Mouse (Mus musculus) kidney, postnatal 10 days (tissue): ENCODE results near the gene Ddx47.

Experiments
- DNase-seq: peaks from one replicate; pipeline ENCODE4 v3.0.0; 2021; ENCODE audit warnings: mixed read lengths

Gene Ddx47

DNA sequence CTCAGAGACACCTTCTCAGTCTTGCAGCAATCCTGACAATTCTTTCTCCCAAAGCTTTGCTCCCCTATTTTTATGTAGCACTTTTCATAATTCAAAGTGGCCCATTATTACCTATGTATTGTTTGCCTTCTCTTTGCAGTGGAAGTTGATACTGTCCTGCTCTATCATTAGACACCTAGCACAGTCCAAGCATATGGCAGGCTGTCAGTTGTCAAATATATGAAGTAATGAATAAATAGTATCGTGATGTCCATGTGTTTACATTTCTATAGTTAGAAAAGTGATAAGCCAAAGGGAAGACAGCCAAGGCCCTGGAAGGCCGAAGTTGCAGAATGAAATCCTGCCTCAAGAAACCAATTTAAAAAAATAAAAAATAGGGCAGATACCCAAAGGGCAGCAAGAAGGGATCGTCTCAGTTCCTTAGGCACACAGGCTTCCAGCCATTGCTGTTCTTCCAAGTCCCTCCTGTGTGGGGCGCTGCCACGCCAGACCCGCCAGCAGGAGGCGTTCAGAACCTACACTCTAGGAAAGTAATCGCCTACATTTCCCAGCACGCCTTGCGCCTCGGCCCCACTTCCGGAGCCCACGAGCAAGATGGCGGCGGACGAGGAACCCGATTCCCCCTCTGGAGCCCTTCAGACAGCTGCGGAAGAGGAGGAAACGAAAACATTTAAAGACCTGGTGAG, at the start of gene Ddx47:
TSS of gene Ddx47 (plus strand) at position 565 of the 686 bp plus-strand sequence.
- DNase-seq = peak; percentile 96

- DNase-seq = no peak
These were observed 49.4 kb upstream of the Ddx47 start for GRCm38 (mm10) chr6:134961858-134962517.

- no peak for DNase-seq
These were observed 48.9 kb upstream of the Ddx47 start for GRCm38 (mm10) chr6:134962518-134962893.

GRCm38 (mm10) chr6:134963910-134964309, 47.5 kb upstream of the Ddx47 start:
- DNase-seq = no peak

DNA sequence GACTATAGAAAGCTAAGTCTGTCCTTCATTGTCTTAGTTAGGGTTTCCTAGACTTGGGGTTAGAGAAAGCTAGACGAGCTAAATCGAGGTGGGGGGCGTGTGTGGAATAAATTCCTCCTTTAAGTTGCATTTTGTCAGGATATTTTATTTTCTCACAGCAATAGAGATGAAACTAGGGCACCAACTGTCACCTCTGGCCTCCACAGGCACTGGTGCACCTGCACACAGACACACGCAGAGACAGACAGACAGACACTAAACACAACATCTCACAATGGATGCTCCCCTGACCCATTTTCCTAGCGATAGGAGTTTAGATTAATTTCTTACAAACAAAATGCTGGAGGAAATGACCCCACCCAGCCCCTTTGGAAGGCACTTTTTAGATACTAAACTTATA, 44.7 kb upstream of the Ddx47 start:
- no peak for DNase-seq

DNA sequence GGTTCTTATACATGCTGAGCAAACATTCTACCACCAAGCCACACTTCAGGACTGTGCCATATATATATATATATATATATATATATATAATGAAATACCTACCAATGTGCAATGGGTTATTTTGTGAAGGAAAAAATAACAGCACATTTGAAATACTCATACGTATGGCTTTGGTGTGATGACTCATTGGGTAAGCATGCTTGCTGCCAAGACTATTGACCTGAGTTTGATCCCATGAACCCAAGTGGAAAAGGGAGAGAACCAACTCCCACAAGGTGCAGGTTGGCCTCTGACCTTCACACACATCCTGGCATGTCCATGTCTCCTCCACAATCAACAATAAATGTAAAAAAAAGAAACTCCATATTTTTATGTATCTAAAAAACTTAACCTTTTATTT, 43.1 kb upstream of the Ddx47 start:
- DNase-seq = no peak

DNA sequence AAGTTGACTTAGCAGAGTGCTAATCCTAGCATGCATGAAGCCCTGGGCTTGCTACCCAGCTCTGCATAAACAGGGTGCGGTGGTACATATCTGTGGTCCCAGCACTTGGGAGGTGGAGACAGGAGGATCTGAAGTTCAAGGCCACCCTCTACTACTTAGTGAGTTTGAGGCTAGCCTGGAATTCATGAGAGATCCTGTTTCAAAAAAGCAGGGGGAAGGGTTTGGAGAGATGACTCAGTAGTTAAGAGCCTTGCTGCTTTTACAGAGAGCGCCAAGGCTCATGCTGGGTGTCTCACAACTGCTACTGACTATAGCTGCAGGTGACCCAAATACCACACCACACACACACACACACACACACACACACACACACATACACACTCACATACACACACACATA, 41.9 kb upstream of the Ddx47 start:
- no peak for DNase-seq

DNA sequence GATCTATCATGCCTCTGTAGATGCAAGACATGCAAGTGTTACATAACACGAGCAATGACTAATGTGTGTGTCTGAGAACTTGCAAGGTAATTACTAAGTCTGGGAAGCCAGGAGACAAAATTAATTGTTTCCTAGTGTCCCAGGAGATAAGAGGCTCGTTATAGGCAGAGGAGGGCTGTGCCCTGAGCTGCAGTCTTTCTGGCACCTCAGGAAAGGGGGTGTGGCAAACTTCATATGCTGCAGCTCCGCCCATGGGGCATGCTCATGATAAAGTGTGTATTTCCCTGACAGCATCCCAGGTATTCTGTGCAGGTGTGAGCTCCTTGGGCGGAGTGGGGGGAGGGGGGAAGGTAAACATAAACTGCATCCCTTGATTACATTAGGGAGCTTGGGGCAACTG, 39.3 kb upstream of the Ddx47 start:
- no peak for DNase-seq

- DNase-seq = no peak
These were observed 34.8 kb upstream of the Ddx47 start for GRCm38 (mm10) chr6:134976628-134977027.

GRCm38 (mm10) chr6:134981231-134982062, 30.0 kb upstream of the Ddx47 start, which contains the start of gene Apold1:
TSS of gene Apold1 (plus strand) at chr6:134981718.
- peak; percentile 68 for DNase-seq

DNA sequence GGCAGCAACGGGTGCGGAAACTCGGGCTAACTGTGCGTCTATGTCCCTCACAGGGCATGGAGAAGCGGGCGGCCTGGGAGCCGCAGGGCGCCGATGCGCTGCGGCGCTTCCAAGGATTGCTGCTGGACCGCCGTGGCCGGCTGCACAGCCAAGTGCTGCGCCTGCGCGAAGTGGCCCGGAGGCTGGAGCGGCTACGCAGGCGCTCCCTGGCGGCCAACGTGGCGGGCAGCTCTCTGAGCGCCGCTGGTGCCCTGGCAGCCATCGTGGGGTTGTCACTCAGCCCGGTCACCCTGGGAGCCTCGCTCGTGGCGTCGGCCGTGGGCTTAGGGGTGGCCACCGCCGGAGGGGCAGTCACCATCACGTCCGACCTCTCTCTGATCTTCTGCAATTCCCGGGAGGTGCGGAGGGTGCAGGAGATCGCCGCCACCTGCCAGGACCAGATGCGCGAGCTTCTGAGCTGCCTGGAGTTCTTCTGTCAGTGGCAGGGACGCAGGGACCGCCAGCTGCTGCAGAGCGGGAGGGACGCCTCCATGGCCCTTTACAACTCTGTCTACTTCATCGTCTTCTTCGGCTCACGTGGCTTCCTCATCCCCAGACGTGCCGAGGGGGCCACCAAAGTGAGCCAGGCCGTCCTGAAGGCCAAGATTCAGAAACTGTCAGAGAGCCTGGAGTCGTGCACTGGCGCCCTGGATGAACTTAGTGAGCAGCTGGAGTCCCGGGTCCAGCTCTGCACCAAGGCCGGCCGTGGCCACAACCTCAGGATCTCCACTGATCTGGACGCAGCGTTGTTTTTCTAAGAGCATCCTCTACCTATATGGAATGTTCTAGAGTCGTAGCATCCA, 27.7 kb upstream of the Ddx47 start:
- peak; percentile 96 for DNase-seq

- peak; percentile 64 for DNase-seq
These were observed 26.7 kb upstream of the Ddx47 start for GRCm38 (mm10) chr6:134984748-134985147.

DNA sequence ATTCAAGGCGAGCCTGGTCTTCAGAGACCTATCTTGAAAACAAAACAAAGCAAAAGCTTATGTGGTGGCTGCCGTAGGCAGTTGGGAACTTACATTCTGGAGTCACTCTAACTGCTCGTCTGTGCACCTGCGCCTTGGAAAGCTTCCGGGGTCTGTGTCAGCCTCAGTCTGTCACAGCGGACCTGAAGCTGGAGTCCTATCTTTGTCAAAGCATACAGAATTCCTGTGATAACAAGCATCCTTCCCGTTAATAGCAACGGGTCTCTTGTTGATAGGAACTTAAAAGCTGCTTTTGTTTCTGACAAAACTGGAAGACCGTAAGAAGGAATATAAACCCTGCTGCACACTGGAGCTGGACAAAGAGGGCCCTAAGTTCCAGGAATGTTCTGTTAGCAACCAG, 23.0 kb upstream of the Ddx47 start:
- DNase-seq = no peak

DNA sequence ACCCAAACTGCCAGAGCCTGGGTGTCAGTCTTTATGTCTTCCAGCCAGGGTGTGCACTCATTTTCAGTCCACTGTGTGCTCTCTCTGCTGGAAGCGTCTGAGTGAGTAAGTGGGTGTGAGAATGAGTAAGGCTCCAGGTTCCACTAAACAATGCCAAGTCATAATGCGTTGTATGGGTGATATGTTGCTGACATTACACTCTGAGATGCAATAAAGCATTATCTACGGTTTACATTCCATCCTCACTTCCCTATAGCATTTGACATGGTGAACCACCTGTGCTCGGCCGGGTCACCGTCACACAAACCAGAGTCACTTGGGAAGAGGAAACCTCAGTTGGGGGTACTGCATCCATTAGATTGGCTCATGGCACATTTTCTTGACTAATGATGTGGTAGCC, 20.7 kb upstream of the Ddx47 start:
- no peak for DNase-seq

DNA sequence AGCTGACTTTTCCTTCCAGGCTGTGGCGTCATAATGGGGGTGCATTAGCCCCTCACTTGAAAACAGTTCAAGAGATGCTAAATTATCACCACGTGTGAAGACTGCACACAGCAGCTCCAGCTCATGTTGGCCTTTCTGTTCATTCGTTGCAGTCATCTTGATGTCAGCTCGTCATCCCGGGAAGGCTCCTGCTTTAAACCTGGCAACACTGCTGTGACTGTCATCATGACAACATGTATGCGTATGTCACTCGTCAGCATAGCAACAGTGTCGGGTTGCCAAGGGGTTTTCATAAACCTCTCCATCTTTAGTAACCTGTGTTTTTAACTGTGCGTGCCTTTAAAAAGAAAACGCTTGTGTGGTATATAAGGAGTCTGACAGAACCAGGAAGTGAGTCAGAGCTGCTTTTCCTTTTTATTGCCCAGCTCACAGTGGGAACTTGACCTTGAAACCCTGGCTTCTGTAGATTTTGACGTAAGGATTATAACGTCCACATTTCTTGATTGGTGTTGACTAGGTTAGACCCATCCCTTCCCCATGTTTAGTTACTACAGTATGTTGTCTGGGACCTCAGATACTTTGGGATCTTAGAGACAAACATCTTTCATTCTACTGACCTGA, 17.3 kb upstream of the Ddx47 start:
- DNase-seq = no peak

DNA sequence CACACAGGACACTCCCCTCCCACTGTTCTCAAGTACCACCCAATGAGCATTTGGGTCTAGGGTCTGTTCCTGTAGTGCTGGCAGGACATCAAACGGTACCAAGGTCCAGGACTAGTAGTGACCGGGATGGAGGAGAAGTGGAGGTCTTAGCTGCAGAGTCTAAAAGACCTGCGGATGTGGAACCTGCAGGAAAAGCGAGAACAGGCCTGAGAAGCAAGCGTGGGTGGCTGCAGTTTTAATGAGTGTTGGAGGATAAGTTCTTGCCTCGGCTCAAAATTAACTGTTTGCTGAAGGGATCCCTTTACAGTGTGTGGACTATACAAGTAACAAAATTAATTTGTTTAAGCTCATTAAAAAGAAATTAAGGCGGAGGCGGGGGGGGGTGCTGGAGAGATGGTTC, 16.4 kb upstream of the Ddx47 start:
- DNase-seq = no peak

- no peak for DNase-seq
These were observed 14.5 kb upstream of the Ddx47 start for GRCm38 (mm10) chr6:134996918-134997317.

DNA sequence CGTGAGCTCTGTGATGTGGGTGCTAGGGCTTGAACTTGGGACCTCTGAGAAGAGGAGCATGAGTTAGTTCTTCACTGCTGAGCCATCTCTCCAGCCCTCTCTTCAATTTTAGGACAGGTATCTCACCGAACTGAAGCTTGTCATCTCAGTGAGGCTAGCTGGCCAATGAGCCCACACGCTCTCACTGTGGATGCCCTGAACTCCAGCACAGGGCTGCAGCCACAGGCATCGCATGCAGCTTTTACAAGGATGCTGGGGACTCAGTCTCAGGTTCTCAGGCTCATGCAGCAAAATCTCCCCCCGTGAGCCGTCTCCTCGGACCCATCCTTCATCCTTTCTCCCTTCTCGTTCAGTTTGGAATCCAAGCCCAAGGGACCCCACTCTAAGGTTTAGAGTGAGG, 13.3 kb upstream of the Ddx47 start:
- DNase-seq = no peak

- no peak for DNase-seq
These were observed 12.6 kb upstream of the Ddx47 start for GRCm38 (mm10) chr6:134998781-134999180.

GRCm38 (mm10) chr6:135000272-135000671, 11.1 kb upstream of the Ddx47 start:
- no peak for DNase-seq

DNA sequence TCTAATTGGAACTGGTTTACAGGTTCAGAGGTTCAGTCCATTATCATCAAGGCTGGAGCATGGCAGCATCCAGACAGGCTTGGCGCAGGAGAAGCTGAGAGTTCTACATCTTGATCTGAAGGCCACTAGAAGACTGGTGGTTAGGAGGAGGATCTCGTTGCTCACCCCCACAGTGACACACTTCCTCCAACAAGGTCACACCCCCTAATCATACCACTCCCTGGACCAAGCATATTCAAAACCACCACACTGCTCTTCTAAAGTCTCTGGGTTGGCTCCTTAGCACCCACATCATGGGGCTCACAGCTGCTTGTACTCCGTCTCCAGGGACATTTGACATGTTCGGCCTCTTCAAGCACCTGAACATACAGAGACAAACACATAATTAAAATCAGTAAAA, 9.4 kb upstream of the Ddx47 start:
- DNase-seq = no peak

- no peak for DNase-seq
These were observed 5.0 kb upstream of the Ddx47 start for GRCm38 (mm10) chr6:135006372-135006771.
